Mouse (Mus musculus): Measurements from ENCODE around the gene Srbd1. TPM values are rescaled to one million over a fixed set of nuclear protein-coding genes. Genes with fewer than 3 reads are reported as not detected.

The Srbd1 gene
- polyA plus RNA-seq, 1 experiment from 2014 or later, result 9.0 TPM

DNA sequence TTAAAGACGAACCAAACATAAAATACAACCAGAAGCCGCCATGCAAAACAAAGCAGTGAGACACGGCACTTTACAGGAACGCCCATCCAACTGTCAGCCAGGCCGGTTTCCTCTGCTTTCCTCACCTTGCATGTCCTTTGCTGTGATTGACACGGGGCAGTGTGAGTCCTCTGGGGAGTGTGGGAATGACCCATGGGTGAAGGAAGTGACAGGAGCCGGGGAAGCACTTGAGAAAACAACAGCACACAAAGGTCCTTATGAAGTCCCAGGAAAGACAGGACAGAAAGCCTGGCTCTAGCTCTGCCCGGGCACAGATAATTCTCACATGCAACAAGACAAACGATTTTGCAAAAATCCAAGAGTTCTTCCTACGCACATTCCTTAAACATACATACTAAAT lies 136.6 kb downstream of the Srbd1 start:
- Histone ChIP-seq H3K27ac (no peak overlapping the region), H3K4me2 (no peak overlapping the region), H3K9ac (no peak overlapping the region), H3K36me3 (no peaks in the 10 kb centered on the region), H3K9me3 (replicated peaks) (no peaks in the 10 kb centered on the region), H3K4me1 (replicated peaks) (peaks cover 11% of the 10 kb centered on the region), H3K4me3 (replicated peaks) (no peak overlapping the region), H3K27me3 (no peaks in the 10 kb centered on the region)
- no peak for DNase-seq
- WGBS (ENCODE audit: insufficient replicate concordance), result 76% methylated on average over 10 of the region's 10 CpGs
- ATAC-seq (ENCODE audit: low read depth), result no peak

GRCm38 (mm10) chr17:86002113-86002512 lies 142.9 kb downstream of the Srbd1 start:
- H3K4me2 ChIP-seq, result no peak overlapping the region
- peaks cover 16% of the 10 kb centered on the region for H3K4me1 ChIP-seq (replicated peaks)
- no peak overlapping the region for H3K4me3 ChIP-seq (replicated peaks)
- H3K9me3 ChIP-seq (replicated peaks), result no peaks in the 10 kb centered on the region
- H3K36me3 ChIP-seq, result peaks cover 23% of the 10 kb centered on the region
- ATAC-seq (ENCODE audit: low read depth), result peak; percentile 74
- peak overlapping the region; percentile 32; the same call in 1 of the 2 replicates for H3K27ac ChIP-seq
- no peak overlapping the region for H3K9ac ChIP-seq
- no peak for DNase-seq
- H3K27me3 ChIP-seq, result no peaks in the 10 kb centered on the region
- WGBS (ENCODE audit: insufficient replicate concordance), result 56% methylated on average over 6 of the region's 6 CpGs

DNA sequence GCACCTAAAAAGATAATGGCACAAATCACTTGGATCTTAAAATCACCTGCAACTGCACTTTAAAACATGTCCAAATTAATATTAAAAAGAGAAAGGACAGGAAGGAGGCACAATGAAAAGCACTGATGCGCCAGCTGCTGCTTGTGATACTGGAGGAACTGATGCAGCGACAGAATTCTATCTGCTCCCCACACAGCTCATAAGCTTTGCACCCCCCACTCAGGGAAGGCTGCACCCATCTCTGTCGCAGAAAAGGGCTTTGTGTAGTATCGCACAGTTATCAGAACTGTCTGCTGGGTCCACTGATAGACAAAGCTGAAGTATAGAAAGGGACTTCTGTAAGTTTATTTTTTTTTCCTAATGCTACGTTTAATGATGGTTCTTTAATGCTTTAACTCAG lies 143.3 kb downstream of the Srbd1 start:
- no peaks in the 10 kb centered on the region for H3K9me3 ChIP-seq (replicated peaks)
- no peak overlapping the region for H3K4me3 ChIP-seq (replicated peaks)
- DNase-seq (peak; percentile 37), ATAC-seq (ENCODE audit: low read depth) (peak; percentile 91)
- H3K27me3 ChIP-seq, result no peaks in the 10 kb centered on the region
- 39% methylated on average over 5 of the region's 5 CpGs for WGBS (ENCODE audit: insufficient replicate concordance)
- H3K27ac ChIP-seq, result peak overlapping the region; percentile 32; the same call in 1 of the 2 replicates
- no peak overlapping the region for H3K9ac ChIP-seq
- peaks cover 16% of the 10 kb centered on the region for H3K4me1 ChIP-seq (replicated peaks)
- H3K4me2 ChIP-seq, result no peak overlapping the region
- peaks cover 23% of the 10 kb centered on the region for H3K36me3 ChIP-seq

DNA sequence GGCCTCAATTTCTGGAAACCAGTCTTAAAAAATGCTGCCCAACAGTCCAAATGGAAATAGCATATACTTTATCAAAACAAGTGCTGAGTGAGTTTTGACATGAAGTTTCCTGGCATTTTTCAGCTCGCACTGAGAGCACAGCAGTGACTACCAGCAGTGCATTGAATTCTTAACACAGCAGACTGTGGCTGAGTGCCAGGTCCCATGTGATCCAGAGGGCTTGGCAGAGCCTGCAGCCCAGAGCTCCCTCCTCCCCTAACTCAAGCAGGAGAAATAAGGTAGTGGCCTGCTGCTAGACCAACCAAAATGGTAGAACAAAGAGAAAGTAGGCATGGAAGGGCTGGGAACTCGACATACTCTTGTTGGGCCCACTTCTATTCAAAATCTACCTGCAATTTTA lies 149.2 kb downstream of the Srbd1 start:
- WGBS (ENCODE audit: insufficient replicate concordance), result 74% methylated on average over 2 of the region's 2 CpGs
- DNase-seq, result no peak

DNA sequence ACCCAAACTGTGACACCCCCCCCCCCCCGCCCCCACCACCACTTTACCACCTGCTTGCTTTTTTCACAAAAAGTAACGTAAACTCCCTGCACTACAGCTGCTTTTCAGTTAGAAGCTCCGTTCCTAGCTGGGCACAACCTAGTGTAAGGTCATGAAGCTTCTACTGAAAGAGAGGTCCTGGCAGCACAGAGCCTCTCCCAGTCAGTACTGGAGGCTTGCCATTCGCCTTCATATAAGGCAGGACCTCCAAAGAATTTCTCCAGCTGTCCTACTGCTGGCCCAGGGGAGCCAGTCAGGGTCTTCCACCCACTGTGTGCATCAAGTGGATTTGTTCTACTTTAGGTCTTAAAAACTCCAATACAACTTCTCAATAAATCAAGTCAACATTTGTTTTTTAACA lies 149.9 kb downstream of the Srbd1 start:
- no peaks in the 10 kb centered on the region; the same call in 1 of the 2 replicates for H3K4me1 ChIP-seq (replicated peaks)

More for the DNA sequence above, 149.2 kb downstream of the Srbd1 start:
- Histone ChIP-seq H3K4me2 (no peak overlapping the region), H3K27me3 (no peaks in the 10 kb centered on the region), H3K9ac (no peak overlapping the region), H3K4me1 (replicated peaks) (no peaks in the 10 kb centered on the region; the same call in 1 of the 2 replicates), H3K4me3 (replicated peaks) (no peak overlapping the region), H3K36me3 (peaks cover 23% of the 10 kb centered on the region), H3K27ac (no peak overlapping the region), H3K9me3 (replicated peaks) (no peaks in the 10 kb centered on the region)
- ATAC-seq (ENCODE audit: low read depth), result no peak

DNA sequence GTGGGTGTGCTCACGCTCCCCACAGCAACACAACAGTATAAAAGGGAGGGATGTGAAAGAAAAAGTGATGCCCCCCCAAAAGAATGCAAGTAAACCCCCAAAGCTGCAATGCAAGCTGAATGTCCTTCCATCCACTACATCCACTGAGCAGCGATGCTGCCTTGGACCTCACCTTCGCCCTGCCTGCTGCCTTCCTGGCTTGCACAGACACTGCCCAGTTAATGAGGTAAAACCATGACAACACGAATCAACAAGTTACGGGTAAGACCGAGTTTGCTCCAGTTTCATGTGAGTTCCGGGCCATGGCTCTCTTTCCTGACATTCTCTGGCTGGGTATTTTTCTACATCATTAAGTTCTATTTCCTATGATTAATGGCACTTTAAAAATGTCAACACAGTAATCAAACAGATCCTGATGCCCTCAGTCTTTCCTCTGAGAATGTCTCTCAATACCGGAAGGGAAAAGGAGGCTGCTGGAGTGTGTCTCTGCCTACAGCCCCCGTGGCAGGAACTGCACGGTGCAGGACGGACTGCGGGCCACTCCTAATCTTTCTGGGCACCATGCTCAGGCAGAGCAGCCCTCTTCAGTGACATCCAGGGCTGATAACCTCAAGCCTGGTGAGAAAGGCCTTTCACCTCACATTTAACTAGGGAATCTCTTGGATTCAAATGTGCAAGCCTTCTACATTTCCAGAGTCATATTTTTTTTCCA lies 155.8 kb downstream of the Srbd1 start:
- Histone ChIP-seq H3K4me3 (replicated peaks) (no peak overlapping the region), H3K27ac (no peak overlapping the region), H3K9ac (no peak overlapping the region), H3K4me1 (replicated peaks) (peaks cover 17% of the 10 kb centered on the region), H3K27me3 (no peaks in the 10 kb centered on the region), H3K36me3 (peaks cover 17% of the 10 kb centered on the region), H3K9me3 (replicated peaks) (no peaks in the 10 kb centered on the region), H3K4me2 (no peak overlapping the region)
- WGBS (ENCODE audit: insufficient replicate concordance), result 75% methylated on average over 12 of the region's 12 CpGs
- ATAC-seq (ENCODE audit: low read depth) (no peak), DNase-seq (no peak)

More for the DNA sequence above, 149.9 kb downstream of the Srbd1 start:
- Histone ChIP-seq H3K27me3 (no peaks in the 10 kb centered on the region), H3K4me3 (replicated peaks) (no peak overlapping the region), H3K27ac (no peak overlapping the region), H3K4me2 (no peak overlapping the region), H3K9me3 (replicated peaks) (no peaks in the 10 kb centered on the region), H3K9ac (no peak overlapping the region), H3K36me3 (peaks cover 21% of the 10 kb centered on the region)
- 77% methylated on average over 4 of the region's 4 CpGs for WGBS (ENCODE audit: insufficient replicate concordance)
- no peak for DNase-seq
- no peak for ATAC-seq (ENCODE audit: low read depth)

DNA sequence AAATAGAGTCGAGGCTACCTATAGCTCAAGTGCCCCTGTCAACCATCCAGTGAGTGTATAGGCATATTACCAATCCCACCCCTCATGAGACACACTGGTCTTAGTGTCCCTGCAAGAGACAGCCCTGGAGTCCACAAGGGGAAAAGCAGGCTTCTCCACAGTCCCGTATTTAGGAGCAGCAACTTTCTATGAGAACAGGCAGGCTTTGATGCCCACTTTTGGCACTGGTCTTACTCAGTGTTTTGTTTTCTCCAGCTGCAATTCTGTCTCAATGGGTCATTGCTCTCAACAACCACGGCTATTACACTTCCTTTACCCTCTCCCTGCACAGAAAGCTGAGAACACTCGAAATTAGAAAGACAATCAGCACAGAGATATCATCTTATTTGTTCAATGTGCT lies 157.4 kb downstream of the Srbd1 start:
- Histone ChIP-seq H3K4me3 (replicated peaks) (no peak overlapping the region), H3K36me3 (peaks cover 22% of the 10 kb centered on the region), H3K9me3 (replicated peaks) (no peaks in the 10 kb centered on the region), H3K27ac (no peak overlapping the region), H3K27me3 (no peaks in the 10 kb centered on the region), H3K4me2 (no peak overlapping the region), H3K4me1 (replicated peaks) (peaks cover 17% of the 10 kb centered on the region), H3K9ac (no peak overlapping the region)
- ATAC-seq (ENCODE audit: low read depth) (no peak), DNase-seq (no peak)
- WGBS (ENCODE audit: insufficient replicate concordance), result 69% methylated on average over 4 of the region's 4 CpGs

DNA sequence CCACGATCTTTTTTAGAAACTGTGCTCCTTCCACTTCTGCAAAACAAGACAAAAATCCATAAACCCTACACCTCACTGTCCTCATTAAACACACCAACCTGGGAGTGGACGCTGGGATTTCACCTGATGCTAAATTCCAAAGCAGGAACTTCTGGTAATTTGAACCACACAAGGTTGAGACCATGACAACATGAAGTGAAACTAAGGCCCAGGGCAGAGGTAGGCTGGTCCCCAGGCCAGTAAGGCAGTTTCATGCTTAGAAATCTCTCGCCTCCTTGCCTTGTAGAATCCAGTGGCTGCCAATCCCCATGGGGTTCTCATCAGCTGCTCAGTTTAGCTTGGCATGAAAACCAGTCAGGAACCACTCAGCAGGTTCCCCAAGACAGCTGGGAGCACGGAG lies 158.4 kb downstream of the Srbd1 start:
- H3K36me3 ChIP-seq, result peaks cover 22% of the 10 kb centered on the region
- H3K9me3 ChIP-seq (replicated peaks), result no peaks in the 10 kb centered on the region
- no peak for DNase-seq
- H3K4me3 ChIP-seq (replicated peaks), result no peak overlapping the region
- H3K27ac ChIP-seq, result no peak overlapping the region
- no peak overlapping the region for H3K4me2 ChIP-seq
- H3K4me1 ChIP-seq (replicated peaks), result peaks cover 17% of the 10 kb centered on the region
- no peaks in the 10 kb centered on the region for H3K27me3 ChIP-seq
- ATAC-seq (ENCODE audit: low read depth), result no peak
- 61% methylated on average over 4 of the region's 4 CpGs for WGBS (ENCODE audit: insufficient replicate concordance)
- H3K9ac ChIP-seq, result no peak overlapping the region

DNA sequence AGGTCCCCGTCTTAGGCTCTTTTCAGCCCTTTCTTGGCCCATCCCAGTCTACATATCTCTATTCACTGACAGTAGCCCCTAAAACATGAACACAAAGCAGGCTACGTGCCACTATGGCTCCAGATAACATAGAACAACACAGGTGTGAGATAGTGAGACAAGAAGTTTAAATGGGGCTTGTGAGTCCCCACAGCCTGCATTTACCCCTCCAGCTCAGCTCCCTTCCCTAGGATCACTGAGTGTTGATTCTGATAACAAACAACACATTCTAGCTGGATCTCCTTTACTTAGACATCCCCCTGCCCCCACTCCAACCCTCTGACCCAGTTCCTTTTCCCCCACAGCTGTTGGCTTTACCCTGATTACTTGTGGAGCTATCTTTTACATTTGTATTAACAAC lies 158.8 kb downstream of the Srbd1 start:
- Histone ChIP-seq H3K27ac (no peak overlapping the region), H3K4me1 (replicated peaks) (peaks cover 17% of the 10 kb centered on the region), H3K27me3 (no peaks in the 10 kb centered on the region), H3K4me2 (no peak overlapping the region), H3K36me3 (peaks cover 22% of the 10 kb centered on the region), H3K4me3 (replicated peaks) (no peak overlapping the region), H3K9ac (no peak overlapping the region), H3K9me3 (replicated peaks) (no peaks in the 10 kb centered on the region)
- WGBS (ENCODE audit: insufficient replicate concordance), result 12% methylated on average over 2 of the region's 2 CpGs
- ATAC-seq (ENCODE audit: low read depth) (peak; percentile 74), DNase-seq (no peak)

DNA sequence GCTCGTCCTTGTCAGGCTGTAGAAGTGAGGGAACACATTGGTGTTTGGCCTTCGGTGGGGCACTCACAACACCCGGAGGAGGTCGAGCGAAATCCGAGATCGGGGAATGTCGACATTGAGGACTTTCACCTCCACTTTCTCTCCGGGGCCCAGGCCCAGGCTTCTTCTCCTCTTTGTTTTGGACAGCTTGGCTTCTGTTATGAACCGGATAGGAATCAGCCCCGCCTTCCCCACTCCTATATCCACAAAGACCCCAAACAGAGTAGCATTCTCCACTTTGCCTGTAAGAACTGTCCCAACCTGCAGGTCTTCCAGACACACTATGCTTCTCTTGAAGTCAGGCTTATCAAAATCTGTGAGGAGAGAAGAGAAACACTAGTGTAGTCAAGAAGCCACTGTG lies 159.8 kb downstream of the Srbd1 start:
- Histone ChIP-seq H3K9ac (no peak overlapping the region), H3K4me1 (replicated peaks) (peaks cover 17% of the 10 kb centered on the region), H3K9me3 (replicated peaks) (no peaks in the 10 kb centered on the region), H3K4me2 (no peak overlapping the region), H3K4me3 (replicated peaks) (no peak overlapping the region), H3K27me3 (no peaks in the 10 kb centered on the region), H3K27ac (no peak overlapping the region), H3K36me3 (peaks cover 22% of the 10 kb centered on the region)
- DNase-seq, result no peak
- 84% methylated on average over 11 of the region's 11 CpGs for WGBS (ENCODE audit: insufficient replicate concordance)
- ATAC-seq (ENCODE audit: low read depth), result no peak

DNA sequence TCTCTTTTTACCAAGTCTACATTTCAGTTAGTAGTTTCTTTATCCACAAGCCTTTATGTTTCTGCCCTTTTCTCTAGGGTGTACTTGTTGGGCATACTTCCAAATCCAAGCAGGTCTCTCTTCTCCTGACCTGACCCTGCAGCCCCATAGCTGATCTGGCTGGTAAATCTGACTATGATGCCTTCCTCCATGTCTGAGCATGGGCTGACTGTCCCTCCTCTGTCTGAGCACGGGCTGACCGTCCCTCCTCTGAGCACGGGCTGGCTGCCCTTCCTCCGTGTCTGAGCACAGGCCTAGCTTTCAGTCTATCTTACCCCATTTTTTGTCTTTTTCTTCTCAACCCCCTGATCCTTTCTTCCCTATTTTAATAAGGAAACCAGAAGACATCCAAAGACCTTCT lies 162.7 kb downstream of the Srbd1 start:
- peaks cover 9% of the 10 kb centered on the region for H3K36me3 ChIP-seq
- DNase-seq (no peak), ATAC-seq (ENCODE audit: low read depth) (no peak)
- H3K9me3 ChIP-seq (replicated peaks), result no peaks in the 10 kb centered on the region
- H3K27me3 ChIP-seq, result no peaks in the 10 kb centered on the region
- H3K9ac ChIP-seq, result no peak overlapping the region
- H3K4me2 ChIP-seq, result no peak overlapping the region
- 85% methylated on average over 4 of the region's 4 CpGs for WGBS (ENCODE audit: insufficient replicate concordance)
- H3K4me1 ChIP-seq (replicated peaks), result peaks cover 17% of the 10 kb centered on the region
- H3K27ac ChIP-seq, result no peak overlapping the region
- no peak overlapping the region for H3K4me3 ChIP-seq (replicated peaks)

- peaks cover 15% of the 10 kb centered on the region for H3K4me1 ChIP-seq (replicated peaks)
- H3K4me3 ChIP-seq (replicated peaks), result no peak overlapping the region
- WGBS (ENCODE audit: insufficient replicate concordance), result 83% methylated on average over 3 of the region's 3 CpGs
- no peak overlapping the region for H3K9ac ChIP-seq
- H3K36me3 ChIP-seq, result peaks cover 9% of the 10 kb centered on the region; the same call in 1 of the 2 replicates
- DNase-seq, result no peak
- H3K9me3 ChIP-seq (replicated peaks), result no peaks in the 10 kb centered on the region
- H3K27ac ChIP-seq, result no peak overlapping the region
- no peak for ATAC-seq (ENCODE audit: low read depth)
- no peaks in the 10 kb centered on the region for H3K27me3 ChIP-seq
- no peak overlapping the region for H3K4me2 ChIP-seq
These were observed 163.1 kb downstream of the Srbd1 start for GRCm38 (mm10) chr17:85981869-85982268.

Data from liver, embryonic 13.5 days (tissue).